Mouse (Mus musculus) lung, postnatal 0 days (tissue): ENCODE measurements around the gene Urm1. TPM values are rescaled to one million over a fixed set of nuclear protein-coding genes. Genes with fewer than 3 reads are reported as not detected.
A peak's percentile ranks its signal among the peaks of the same experiment; 100 is the strongest.

Source experiments
- ATAC-seq: fragments of 200-750 bp; cut with Nextera tagmentation; 2 replicates; pipeline ENCODE4 v1.8.0; 2017; ENCODE audit warnings: moderate library complexity
- DNase-seq: peaks from one replicate; pipeline ENCODE4 v3.0.0-alpha.2; 2016; ENCODE audit warnings: low spot score
- H3K27ac ChIP-seq: fragments of 300-500 bp; sonication (generic); 2 replicates; pipeline ENCODE4 v1.5.1; 2014; ENCODE audit warnings: antibody characterized with exemption, mild to moderate bottlenecking, low read length, mixed read lengths
- H3K27me3 ChIP-seq: fragments of 300-500 bp; sonication (generic); replicated peaks from 2 replicates; pipeline ENCODE4 v1.6.1; 2014; ENCODE audit warnings: low read length, mixed read lengths; ENCODE audit not compliant: insufficient read depth
- H3K36me3 ChIP-seq: fragments of 300-500 bp; sonication (generic); 2 replicates; pipeline ENCODE4 v1.6.1; 2014; ENCODE audit warnings: low read length, mixed read lengths; ENCODE audit not compliant: insufficient read depth
- H3K4me1 ChIP-seq: fragments of 300-500 bp; sonication (generic); 2 replicates; pipeline ENCODE4 v1.6.1; 2014; ENCODE audit warnings: antibody characterized with exemption, low read depth, low read length, mixed read lengths; ENCODE audit not compliant: insufficient read depth
- H3K4me2 ChIP-seq: fragments of 300-500 bp; sonication (generic); replicated peaks from 2 replicates; pipeline ENCODE4 v1.6.1; 2014; ENCODE audit warnings: low read depth, mild to moderate bottlenecking, low read length, moderate library complexity, mixed read lengths
- H3K4me3 ChIP-seq: fragments of 300-500 bp; sonication (generic); 2 replicates; pipeline ENCODE4 v1.5.1; 2014; ENCODE audit warnings: low read depth, low read length
- H3K9ac ChIP-seq: fragments of 300-500 bp; sonication (generic); replicated peaks from 2 replicates; pipeline ENCODE4 v1.6.1; 2014; ENCODE audit warnings: low read depth, mild to moderate bottlenecking
- H3K9me3 ChIP-seq: fragments of 300-500 bp; sonication (generic); 2 replicates; pipeline ENCODE4 v1.6.1; 2016; ENCODE audit warnings: low read length, mixed read lengths
- CTCF ChIP-seq: IDR thresholded peaks from 2 replicates; pipeline ENCODE4 v1.5.1; 2016; ENCODE audit warnings: antibody characterized with exemption, mild to moderate bottlenecking
- EP300 ChIP-seq: IDR thresholded peaks from 2 replicates; pipeline ENCODE4 v1.6.1; 2016; ENCODE audit warnings: antibody characterized with exemption, mild to moderate bottlenecking, control low read depth
- WGBS: fragments of 180-500 bp; shearing (Covaris S2); extraction: QIAGEN DNeasy Blood & Tissue Kit; methylation state at CpG from one replicate; pipeline ENCODE4 v1.1.7; 2014; 5-methylcytosine and 5-hydroxymethylcytosine counted together
- polyA plus RNA-seq: library from polyadenylated mRNA; unstranded; fragments of >200 nt; fragmentation: Nextera tagmentation; extraction: Ambion mirVana; gene quantifications from 2 replicates; pipeline ENCODE4 v1.2.1, GENCODE M21; 2015

The Urm1 gene
- polyA plus RNA-seq, 1 experiment from 2014 or later, result 19.0 TPM

DNA sequence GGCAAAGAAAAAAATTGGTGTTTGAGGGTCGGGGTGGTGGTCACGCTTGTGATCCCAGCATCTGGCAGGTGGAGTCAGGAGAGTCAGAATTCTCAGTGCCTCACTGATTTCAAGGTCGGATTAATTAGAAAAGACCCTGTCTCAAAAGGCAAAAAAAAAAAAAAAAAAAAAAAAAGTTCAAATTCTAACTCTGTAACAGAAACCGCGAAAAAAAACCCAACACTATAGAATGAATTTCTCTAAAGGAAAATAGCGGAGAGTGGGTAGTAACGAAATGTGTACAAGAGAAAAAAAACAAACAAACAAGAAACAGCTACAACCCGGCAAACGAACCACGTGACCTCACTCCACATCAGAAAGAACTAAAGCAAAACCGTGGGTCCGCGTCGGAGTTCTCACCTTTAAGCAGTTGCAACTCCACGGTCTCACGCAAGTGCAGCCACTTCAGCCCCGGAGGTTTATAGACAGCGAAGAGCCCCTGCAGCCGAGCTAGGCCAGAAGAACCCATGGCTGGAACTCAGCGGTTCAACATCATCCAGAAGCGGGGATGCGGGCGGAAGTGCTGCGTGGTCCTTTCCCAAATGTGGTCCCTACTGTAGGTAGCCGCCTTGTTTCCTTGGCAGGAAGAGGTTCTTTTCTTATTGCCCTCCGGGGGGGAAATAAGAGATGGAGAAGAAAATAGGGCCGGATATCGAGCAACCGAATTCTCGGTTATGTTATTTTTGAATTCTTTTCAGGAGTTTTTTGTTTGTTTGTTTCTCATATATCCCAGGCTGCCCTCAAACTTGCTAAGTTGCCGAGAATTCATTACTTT is 32.6 kb upstream of the Urm1 start, which contains the start of gene Coq4:
Coq4 (plus strand) TSS at position 390 of the 814 bp plus-strand sequence.
- peak; percentile 93 for ATAC-seq
- Histone ChIP-seq H3K36me3 (no peaks in the 10 kb centered on the region; the same call in 1 of the 2 replicates), H3K9me3 (no peaks in the 10 kb centered on the region), H3K9ac (peak within 1 kb of the TSS; percentile 70), H3K4me3 (peak within 1 kb of the TSS; percentile 65), H3K27me3 (no peaks in the 10 kb centered on the region), H3K4me1 (peaks cover 6% of the 10 kb centered on the region; the same call in 1 of the 2 replicates), H3K4me2 (peak within 1 kb of the TSS; percentile 92), H3K27ac (peak within 1 kb of the TSS; percentile 82)
- TF ChIP-seq CTCF (no peak), EP300 (no peak; the same call in 1 of the 2 replicates)
- peak; percentile 96 for DNase-seq
- WGBS, result 3% methylated on average over 31 of the region's 31 CpGs

DNA sequence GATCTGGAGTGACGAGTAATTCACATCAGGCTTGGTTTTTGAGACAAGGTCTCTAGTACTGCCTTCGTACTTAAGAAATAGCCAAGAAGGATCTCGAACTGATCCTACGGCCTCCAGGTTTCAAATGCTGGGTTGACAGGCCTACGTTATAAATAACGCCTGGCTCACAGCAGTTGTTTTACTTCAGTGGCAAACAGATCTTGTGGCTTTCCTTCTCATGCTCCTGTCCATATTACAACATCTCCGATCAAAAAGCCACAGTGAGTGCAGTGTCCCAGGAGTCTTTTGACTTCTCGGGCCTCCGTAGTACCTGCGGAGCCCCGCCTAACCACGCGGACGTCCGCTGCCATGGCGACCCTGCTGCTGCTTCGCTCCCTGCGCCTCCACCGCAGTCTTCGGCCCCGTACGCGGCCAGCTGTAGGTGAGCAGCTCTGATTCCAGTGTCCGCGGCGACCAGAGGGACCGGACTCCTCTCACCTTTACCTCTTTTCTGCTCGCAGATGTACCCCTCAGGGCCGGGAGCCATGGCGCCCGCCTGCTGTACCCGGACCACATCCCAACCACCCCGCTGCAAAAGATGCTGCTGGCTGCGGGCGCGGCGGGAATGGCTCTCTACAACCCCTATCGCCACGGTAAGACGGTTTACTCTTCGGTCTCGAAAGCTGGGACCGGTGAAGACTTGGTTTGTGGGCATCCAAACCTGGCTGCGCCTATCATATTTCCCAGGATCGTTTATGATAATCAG is 31.8 kb upstream of the Urm1 start, which contains the start of gene Trub2:
Trub2 (minus strand) TSS at position 566 of the 745 bp plus-strand sequence.
- peaks cover 6% of the 10 kb centered on the region; the same call in 1 of the 2 replicates for H3K4me1 ChIP-seq
- no peaks in the 10 kb centered on the region for H3K9me3 ChIP-seq
- TF ChIP-seq CTCF (no peak), EP300 (no peak; the same call in 1 of the 2 replicates)
- under 1% methylated on average over 45 of the region's 45 CpGs for WGBS
- H3K27me3 ChIP-seq, result no peaks in the 10 kb centered on the region
- H3K4me3 ChIP-seq, result peak within 1 kb of the TSS; percentile 65
- DNase-seq, result peak; percentile 89
- peak; percentile 94 for ATAC-seq
- H3K36me3 ChIP-seq, result no peaks in the 10 kb centered on the region; the same call in 1 of the 2 replicates
- H3K9ac ChIP-seq, result peak within 1 kb of the TSS; percentile 70
- peak within 1 kb of the TSS; percentile 92 for H3K4me2 ChIP-seq
- H3K27ac ChIP-seq, result peak within 1 kb of the TSS; percentile 82

DNA sequence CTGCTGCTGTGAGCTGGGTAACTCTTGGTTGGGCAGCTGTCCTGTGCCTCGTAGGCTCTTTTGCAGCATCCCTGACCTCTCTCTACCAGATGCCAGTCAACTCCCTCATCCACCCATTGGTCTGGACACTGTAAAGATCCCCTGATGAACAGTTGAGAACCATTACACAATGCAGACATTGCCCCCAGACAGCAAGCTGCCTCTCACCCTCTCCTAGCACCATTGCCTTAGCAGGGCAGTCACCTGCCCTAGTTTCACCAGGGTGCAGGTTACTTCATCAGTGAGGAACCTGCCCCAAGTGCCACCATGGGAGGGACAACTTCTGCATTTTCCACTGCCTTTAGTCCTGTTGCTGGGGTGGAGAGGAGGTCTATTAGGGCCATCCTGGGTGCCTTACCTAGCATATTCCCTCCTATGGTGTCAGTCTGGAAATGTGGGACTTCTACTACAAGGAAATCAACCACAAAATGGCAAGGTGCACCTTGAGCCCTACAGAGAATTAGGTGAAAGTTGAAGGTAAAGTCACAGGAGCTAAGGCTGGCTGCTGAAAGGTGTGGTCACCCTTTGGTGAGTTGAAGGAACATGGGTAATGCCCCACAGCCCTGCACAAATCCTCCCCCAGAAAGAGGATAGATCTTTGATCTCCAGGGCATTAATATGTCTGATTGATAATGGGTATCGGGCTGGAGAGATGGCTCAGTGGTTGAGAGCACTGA is 26.9 kb upstream of the Urm1 start:
- H3K4me2 ChIP-seq, result no peak overlapping the region
- H3K9me3 ChIP-seq, result no peaks in the 10 kb centered on the region
- H3K36me3 ChIP-seq, result no peaks in the 10 kb centered on the region
- H3K4me1 ChIP-seq, result peaks cover 3% of the 10 kb centered on the region; the same call in 1 of the 2 replicates
- TF ChIP-seq EP300 (no peak), CTCF (no peak)
- no peaks in the 10 kb centered on the region for H3K27me3 ChIP-seq
- no peak overlapping the region for H3K4me3 ChIP-seq
- WGBS, result 91% methylated on average over 2 of the region's 2 CpGs
- ATAC-seq (no peak), DNase-seq (no peak)
- no peak overlapping the region for H3K9ac ChIP-seq
- no peak overlapping the region for H3K27ac ChIP-seq

DNA sequence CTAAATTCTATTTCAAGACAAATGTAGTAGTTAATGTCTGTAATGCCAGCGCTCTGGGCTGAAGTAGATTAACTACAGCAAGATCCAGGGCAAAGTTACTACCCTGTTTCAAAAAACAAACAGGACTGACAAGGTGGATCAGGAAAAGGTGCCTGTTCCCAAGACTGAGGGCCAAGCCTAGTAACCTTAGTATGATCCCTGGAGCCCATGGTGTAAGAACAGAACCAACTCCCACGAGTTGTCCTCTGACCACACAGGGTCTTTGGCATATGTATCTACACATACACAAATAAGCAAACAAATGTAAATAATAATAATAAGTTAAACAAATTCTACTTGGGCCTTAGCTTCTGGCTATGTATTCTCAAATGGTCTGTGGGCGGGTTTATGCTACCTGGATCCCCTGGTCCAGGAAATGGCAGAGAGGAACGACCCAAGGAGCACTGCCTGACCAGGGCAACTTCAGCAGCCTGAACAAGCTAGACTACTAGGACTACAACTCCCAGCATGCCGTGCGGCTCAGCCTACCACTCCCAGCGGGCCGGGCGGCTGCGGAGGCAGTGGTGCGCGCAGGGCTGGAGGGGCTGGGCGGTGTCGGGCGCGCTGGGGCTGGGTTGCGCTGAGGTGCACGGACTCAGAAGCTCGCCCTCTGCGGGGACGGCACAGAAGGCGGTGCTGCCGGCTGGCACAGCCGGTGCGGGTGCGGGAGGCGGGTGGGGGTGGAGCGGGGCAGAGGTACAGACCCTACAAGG is 17.6 kb upstream of the Urm1 start, which contains the start of gene Slc27a4:
Slc27a4 (plus strand) TSS at position 560 of the 752 bp plus-strand sequence.
- TF ChIP-seq EP300, result no peak
- no peak; the same call in 1 of the 2 replicates for TF ChIP-seq CTCF
- peak; percentile 97 for DNase-seq
- no peaks in the 10 kb centered on the region for H3K9me3 ChIP-seq
- peaks cover 11% of the 10 kb centered on the region for H3K4me1 ChIP-seq
- H3K4me3 ChIP-seq, result peak within 1 kb of the TSS; percentile 77
- peaks cover 14% of the 10 kb centered on the region; the same call in 1 of the 2 replicates for H3K36me3 ChIP-seq
- H3K27me3 ChIP-seq, result no peaks in the 10 kb centered on the region
- ATAC-seq, result peak; percentile 100
- H3K4me2 ChIP-seq, result peak within 1 kb of the TSS; percentile 87
- peak within 1 kb of the TSS; percentile 82 for H3K9ac ChIP-seq
- H3K27ac ChIP-seq, result peak within 1 kb of the TSS; percentile 63
- 6% methylated on average over 24 of the region's 28 CpGs for WGBS

DNA sequence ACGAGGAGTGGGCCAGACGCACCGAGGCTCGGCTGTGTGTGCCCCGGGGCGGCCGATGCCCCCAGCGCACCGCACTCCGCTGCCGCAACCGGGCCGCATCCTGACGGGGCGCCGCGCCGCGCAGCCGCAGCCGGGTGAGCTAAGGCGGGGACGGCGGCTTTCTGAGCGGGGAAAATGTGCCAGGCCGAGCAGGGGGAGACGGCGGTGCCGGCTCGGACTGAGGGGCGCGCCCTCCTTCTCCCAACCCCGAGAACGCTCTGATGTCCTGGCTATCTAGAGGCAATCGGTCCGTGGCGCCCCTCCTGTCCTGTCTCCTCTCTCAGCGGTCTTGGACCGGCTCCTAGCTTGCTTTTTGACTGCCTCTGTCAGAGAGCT is 17.1 kb upstream of the Urm1 start:
- Histone ChIP-seq H3K9ac (peak overlapping the region; percentile 82), H3K27ac (peak overlapping the region; percentile 63), H3K9me3 (no peaks in the 10 kb centered on the region), H3K36me3 (peaks cover 14% of the 10 kb centered on the region; the same call in 1 of the 2 replicates), H3K4me3 (peak overlapping the region; percentile 77), H3K27me3 (no peaks in the 10 kb centered on the region), H3K4me2 (peak overlapping the region; percentile 87), H3K4me1 (peaks cover 11% of the 10 kb centered on the region)
- DNase-seq (peak; percentile 40), ATAC-seq (peak; percentile 71)
- TF ChIP-seq CTCF (no peak), EP300 (no peak)
- 0% methylated on average over 17 of the region's 39 CpGs for WGBS
